Mouse (Mus musculus) lung, postnatal 25 days (tissue): ENCODE results near the gene Eif2a.
"Not testable (repeated sequence)": the region's sequence is repeated elsewhere in the genome, so short reads cannot be mapped to it uniquely, and the experiment has no call there.

Source experiments
- DNase-seq: peaks from one replicate; pipeline ENCODE4 v3.0.0; 2022; ENCODE audit warnings: low spot score

The Eif2a gene

DNA sequence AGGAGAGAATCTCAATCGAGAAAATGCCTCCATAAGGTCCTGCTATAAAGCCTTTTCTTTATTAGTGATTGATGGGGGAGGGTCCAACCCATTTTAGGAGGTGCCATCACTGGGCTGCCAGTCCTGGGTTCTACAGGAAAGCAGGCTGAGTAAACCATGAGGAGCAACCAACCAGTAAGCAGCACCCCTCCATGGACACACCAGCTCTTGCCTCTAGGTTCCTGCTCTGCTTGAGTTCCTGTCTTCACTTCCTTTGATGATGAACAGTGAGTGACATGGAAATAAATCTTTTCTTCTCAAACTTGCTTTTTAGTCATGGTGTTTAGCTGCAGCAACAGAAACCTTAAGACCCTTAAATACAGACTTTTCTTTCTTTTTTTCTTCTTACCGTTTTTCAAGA lies 4.3 kb upstream of the Eif2a start:
- DNase-seq: no peak

GRCm38 (mm10) chr3:58523386-58523785 lies 2.2 kb upstream of the Eif2a start:
- no peak for DNase-seq

- no peak for DNase-seq
Measured at GRCm38 (mm10) chr3:58524246-58524645, 1.4 kb upstream of the Eif2a start.

DNA sequence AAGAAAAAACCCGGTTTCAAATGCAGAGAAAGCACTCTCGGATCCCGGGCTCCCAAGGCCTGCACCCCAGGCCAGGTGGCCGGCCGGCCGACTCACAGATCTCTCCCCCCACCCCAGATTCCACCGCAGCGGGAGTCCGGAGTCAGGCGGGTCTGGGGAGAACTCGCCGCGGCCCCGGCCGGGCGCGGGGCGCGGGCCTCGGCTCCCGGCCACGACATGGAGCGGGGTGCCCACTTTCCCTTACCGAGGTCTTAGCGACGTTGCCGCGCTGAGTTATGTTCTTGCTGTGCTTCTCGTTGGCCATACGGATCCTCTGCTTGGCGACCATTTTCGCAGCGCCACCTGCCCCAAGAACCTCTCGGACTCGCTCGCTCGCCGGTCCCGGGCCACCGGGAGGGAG lies 455 bp upstream of the Eif2a start:
- DNase-seq: no peak

DNA sequence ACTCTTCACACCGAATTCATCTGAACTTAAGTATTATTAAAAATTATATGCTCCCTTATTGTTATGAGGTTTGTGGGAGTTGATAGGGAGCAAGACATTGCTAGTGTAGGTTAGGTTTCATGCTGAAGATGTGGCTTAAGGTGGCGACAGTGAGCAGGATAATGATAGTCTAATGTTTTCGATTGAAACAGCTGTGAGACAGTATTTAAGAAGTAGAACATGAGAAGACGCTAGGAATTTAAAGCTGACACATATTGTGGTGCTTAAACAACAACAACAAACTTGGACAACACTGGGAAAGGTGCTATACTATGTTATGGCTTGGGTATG lies 752 bp downstream of the Eif2a start:
- DNase-seq: no peak

DNA sequence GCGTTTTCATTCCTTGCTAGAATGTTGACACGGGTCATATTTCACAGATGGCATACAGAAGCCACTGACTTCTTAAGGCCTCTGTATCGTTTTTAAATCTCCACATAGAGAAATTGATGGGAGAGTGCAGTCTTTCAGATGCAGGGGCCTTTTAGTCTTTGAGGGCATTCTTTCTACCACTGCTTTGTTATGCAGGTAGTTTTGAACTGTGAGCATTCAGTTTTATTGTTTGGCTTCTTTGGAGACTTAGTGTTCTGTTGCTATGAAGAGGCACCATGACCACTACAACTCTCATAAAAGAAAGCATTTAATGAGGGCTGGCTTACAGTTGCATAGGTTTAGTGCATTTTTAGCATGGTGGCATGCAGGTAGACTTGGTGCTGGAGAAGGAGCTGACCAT lies 11.0 kb downstream of the Eif2a start:
- no peak for DNase-seq

DNA sequence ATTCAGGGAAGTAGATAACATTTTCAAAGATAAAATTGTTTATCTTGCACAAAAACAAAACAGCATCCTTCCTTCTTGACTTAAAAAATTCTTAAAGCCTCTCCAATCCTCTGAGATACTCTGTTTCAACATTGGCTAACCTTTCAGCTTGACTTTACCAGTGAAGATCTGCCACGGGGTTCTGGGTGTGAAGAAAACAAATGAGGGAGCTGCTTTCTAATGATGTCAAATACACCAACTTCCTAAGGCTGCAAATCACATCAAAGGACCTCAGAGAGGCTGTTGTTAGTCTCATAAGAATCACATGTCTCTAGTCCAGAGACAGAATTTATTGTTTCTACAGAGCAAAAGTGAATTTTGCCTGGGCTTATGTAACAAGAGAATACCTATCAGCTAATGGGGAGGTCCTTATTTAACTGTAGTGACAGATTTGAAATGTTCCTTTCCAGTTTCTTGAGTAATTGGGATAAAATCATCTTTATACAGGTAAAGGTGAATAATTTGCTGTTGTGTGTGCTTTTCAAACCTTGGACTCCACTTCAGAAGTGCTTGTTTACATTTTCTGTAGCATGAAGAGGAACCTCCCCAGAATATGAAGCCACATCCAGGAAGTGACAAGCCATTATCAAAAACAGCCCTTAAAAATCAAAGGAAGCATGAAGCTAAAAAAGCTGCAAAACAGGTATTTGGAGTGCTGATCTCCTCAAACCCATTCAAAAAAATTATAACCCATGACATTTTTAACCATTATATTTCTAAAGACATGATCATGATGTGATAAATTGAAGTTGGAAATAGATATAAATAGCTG lies 26.6 kb downstream of the Eif2a start:
- DNase-seq: peak; percentile 29

GRCm38 (mm10) chr3:58556649-58557048 lies 31.0 kb downstream of the Eif2a start:
- DNase-seq: no peak

- no peak for DNase-seq
Measured at GRCm38 (mm10) chr3:58559887-58560286, 34.3 kb downstream of the Eif2a start.

DNA sequence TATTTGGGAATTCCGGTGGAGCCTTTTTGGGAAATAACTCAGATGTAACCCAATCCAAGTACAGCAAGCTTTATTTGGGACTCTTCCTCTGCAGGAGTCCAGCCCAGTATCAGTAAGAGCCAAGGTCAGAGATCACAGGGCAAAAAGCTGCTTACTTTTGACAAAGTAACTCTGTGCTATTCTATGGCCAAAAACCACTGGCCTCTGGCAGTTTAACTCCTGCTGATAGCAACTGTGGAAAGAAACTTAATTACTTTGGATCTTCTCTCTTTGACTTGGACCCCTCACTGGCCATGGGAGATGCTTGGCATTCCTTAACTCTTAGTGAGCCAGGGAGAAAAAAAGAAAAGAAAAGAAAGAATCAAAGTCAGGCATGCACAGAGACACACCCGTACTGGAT lies 35.8 kb downstream of the Eif2a start:
- no peak for DNase-seq

DNA sequence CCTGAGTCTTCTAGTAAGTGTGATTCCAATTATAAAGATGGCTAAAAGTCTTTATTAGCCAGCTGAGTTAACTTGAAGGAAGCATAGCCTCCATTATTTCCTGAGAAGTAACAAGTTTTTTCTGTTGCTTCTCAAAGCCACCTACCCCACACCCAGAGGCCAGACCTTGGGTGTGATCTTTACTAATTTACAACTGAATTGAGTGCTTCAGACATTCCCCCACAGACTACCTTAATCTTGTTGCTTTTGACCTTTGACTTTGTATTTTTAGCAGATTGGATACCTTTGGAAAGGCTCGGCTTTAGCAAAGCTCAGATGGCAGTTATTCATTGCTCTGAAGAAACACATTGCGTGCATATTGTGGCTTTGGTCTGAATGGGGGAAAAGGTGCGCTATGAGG lies 45.2 kb downstream of the Eif2a start:
- DNase-seq: no peak

- DNase-seq: peak; percentile 96
Measured at GRCm38 (mm10) chr3:58576137-58577066, 50.8 kb downstream of the Eif2a start, which contains the start of gene Selenot. Gene Selenot, plus strand, starts transcription at chr3:58576636.

- DNase-seq: peak; percentile 38
Measured at GRCm38 (mm10) chr3:58577067-58577503, 51.5 kb downstream of the Eif2a start.

- DNase-seq: no peak
Measured at GRCm38 (mm10) chr3:58577506-58578050, 52.0 kb downstream of the Eif2a start.

DNA sequence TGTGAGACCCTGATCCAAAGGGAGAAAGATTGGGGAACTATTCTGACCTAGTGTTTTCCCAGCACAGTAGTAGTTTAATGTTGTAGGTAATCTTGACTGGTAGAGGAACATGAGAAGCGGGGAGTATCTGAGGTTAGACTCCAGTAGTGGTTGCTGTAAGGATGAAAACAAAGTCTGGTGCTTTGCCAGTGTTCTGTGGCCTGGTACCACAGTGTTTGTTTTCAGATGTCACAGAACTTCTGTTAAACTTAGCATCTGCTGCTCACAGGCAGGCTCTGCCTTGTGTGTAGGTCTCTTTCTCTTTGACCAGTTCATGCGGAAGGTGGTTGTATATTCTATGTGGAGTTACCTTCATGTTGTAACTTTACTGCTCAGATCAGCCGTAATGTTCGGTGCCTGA lies 55.9 kb downstream of the Eif2a start:
- DNase-seq: peak; percentile 24

GRCm38 (mm10) chr3:58582297-58582696 lies 56.7 kb downstream of the Eif2a start:
- no peak for DNase-seq

DNA sequence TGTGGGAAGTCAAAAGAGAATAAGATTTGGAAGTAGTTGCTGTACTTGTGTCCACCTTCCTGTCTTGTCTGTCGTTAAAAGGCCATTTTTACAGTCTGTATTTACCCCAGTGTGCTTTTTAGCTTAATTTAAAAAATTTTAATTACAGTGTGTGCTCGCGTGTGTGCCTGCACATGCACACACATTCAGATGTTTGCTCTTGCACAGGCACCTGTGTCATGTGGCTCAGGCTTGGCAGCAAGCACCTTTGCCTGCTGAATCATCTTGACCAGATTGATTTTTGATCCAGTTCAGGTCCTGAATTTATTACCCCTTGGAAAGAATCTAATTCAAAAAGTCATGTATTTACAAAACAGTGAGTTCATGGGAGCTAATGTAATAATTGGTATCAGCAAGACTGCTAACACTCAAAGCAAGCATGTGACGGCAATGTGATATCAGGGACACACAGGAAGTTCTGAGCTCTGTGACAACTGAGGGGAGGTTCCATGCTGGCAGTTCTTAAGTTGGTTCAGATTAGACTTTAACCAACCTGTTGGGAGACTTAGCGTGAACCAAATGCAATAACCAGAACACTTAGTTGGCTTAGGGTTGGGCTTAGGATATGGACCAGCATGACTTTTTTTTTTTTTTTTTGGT lies 57.3 kb downstream of the Eif2a start:
- no peak for DNase-seq

DNA sequence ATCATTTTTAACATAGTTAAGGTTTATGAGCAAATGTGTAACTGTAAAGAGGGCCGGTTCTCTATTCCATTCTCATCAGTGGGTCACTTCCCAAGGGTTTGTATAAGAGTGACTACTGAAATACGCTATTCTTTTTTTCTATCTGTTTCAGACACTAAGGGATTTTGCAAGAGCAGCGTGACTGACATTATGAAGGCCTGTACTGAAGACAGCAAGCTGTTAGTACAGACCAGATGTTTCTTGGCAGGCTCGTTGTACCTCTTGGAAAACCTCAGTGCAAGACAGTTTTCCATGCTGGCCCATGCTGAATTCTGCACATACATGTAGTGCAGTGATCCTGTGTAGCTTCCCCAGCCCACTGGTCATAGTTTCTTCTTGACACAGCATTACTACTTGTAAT lies 64.9 kb downstream of the Eif2a start:
- not testable (repeated sequence) for DNase-seq

GRCm38 (mm10) chr3:58592666-58593065 lies 67.0 kb downstream of the Eif2a start:
- DNase-seq: not testable (repeated sequence)

- DNase-seq: no peak
Measured at GRCm38 (mm10) chr3:58593623-58594022, 68.0 kb downstream of the Eif2a start.
